Mouse (Mus musculus): ENCODE results near the gene Gm8212.
"Not testable (repeated sequence)": the region's sequence is repeated elsewhere in the genome, so short reads cannot be mapped to it uniquely, and the experiment has no call there.

The Gm8212 gene

GRCm38 (mm10) chr14:44197361-44197760 is at the start of gene Gm8212:
Gm8212 (plus strand) TSS chr14:44197661.
- DNase-seq (ENCODE audit: low read depth, low spot score): not testable (repeated sequence)

DNA sequence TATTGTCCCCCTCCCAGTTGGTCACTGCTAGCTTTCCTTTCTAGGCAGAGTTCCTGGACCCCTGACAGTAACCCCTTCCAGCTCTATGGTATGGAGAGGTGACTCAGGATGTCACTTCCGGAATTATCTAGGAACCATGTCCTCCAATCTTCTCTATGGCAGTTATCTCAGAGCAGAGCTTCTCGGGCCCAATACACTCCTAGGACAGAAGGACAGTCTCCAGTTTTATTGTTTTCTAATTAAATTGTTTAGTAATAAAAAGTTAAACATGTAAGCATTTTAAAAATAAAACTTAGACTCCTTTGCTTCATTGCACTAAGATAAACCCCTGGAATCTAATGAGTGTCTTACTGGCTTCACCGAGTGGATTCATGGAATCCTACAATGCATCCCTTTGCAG is 15.7 kb downstream of the Gm8212 start, which contains the start of gene 4930503E14Rik:
Gene 4930503E14Rik, minus strand, starts transcription at position 101 of the 400 bp plus-strand sequence.
- not testable (repeated sequence) for DNase-seq (ENCODE audit: low read depth, low spot score)

DNA sequence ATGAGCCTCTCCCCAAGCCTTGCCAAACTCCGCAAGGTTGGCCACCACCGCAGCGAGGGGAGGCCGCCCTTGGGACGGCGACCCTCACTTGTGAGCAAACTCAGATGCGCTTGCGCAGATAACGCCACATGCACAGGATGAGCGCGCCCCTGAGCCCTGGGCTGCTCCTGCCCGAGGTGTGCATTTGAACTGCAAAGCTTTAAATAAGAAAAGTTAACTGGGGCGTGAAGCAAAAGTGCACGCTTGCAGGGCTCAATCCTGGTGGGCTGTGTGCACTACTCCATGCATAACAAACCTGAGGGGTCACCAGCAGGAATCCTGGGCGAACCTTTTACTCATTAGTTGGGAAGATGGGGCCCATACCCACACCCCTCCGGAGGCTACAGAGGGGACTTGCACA is 50.6 kb downstream of the Gm8212 start:
- no peak for DNase-seq (ENCODE audit: low read depth, low spot score)

Data from c-Kit-negative CD71-positive TER-119-positive erythroid progenitor cells, embryonic 14.5 days (primary cell).